Comparison of ENCODE assay signal across 18 mouse cellular contexts in genomic region chr13:104655137-104655536, GRCm38 (mm10).
DNase-seq lines count a peak whose midpoint lies in the region; ATAC-seq and TF ChIP-seq lines count a peak whose summit lies in the region.
"Had no signal": no experiment of that assay in that cellular context is flagged by ENCODE, and none has a peak within 500 bp of the region (broad histone marks: within the 10 kb centered on the region; RNA-seq: fewer than 3 reads in every experiment).

No protein-coding gene starts in this region.

- TF ChIP-seq CTCF in forebrain, postnatal 0 days (IDR thresholded peaks at IDR 0.05; ENCODE audit: low read depth), result no peak
- TF ChIP-seq CTCF in lung, embryonic 14.5 days (IDR thresholded peaks at IDR 0.05; ENCODE audit: low read depth), result no peak

- no peaks in the 10 kb centered on the region for H3K27me3 ChIP-seq in forebrain, postnatal 0 days (ENCODE audit: insufficient read depth, low read length)
- no peaks in the 10 kb centered on the region for H3K27me3 ChIP-seq in forebrain, embryonic 10.5 days (ENCODE audit: poor library complexity, severe bottlenecking)
- H3K27me3 ChIP-seq in lung, embryonic 14.5 days (ENCODE audit: insufficient read depth, low read length), result no peaks in the 10 kb centered on the region
- H3K27me3 ChIP-seq: heart, embryonic 15.5 days; limb, embryonic 15.5 days; midbrain, embryonic 13.5 days; neural tube, embryonic 12.5 days had no signal

- no peaks in the 10 kb centered on the region for H3K9me3 ChIP-seq in forebrain, postnatal 0 days (ENCODE audit: low read length)
- H3K9me3 ChIP-seq in forebrain, embryonic 10.5 days, result no peaks in the 10 kb centered on the region
- no peaks in the 10 kb centered on the region for H3K9me3 ChIP-seq in lung, embryonic 14.5 days (ENCODE audit: low read depth, low read length)
- H3K9me3 ChIP-seq: heart, embryonic 15.5 days; limb, embryonic 15.5 days; midbrain, embryonic 13.5 days; neural tube, embryonic 12.5 days had no signal

- no peak overlapping the region for H3K9ac ChIP-seq in forebrain, postnatal 0 days
- no peak overlapping the region for H3K9ac ChIP-seq in lung, embryonic 14.5 days
- H3K9ac ChIP-seq: heart, embryonic 15.5 days; limb, embryonic 15.5 days; midbrain, embryonic 13.5 days; neural tube, embryonic 12.5 days had no signal

- peak; percentile 21 for DNase-seq in forebrain, postnatal 0 days
- DNase-seq in forebrain, embryonic 10.5 days (ENCODE audit: extremely low spot score, low spot score), result no peak
- DNase-seq in lung, embryonic 14.5 days, result peak; percentile 28
- DNase-seq in lung, postnatal 36 days, result no peak
- DNase-seq in cerebellum, adult 18-20 months, result peak; percentile 23 to 26
- peak; percentile 61 for DNase-seq in fibroblast of lung, adult 2 months (ENCODE audit: low read depth)
- DNase-seq in ovary, postnatal 14 days (ENCODE audit: low spot score), result no peak
- no peak for DNase-seq in kidney, adult 11 months
- DNase-seq: adrenal gland, adult 2 months; heart, adult 18-20 months; kidney, adult 8-10 months; lung, adult 2 months; right cerebral cortex, adult 18-20 months; thymus, postnatal 14 days had no signal

- no peak; the same call in 1 of the 2 replicates for ATAC-seq in forebrain, postnatal 0 days
- peak; percentile 41; the same call in 1 of the 2 replicates for ATAC-seq in lung, embryonic 14.5 days (ENCODE audit: insufficient read depth)
- ATAC-seq: midbrain, embryonic 13.5 days had no signal

- no peak overlapping the region for H3K4me2 ChIP-seq in forebrain, postnatal 0 days (ENCODE audit: low read depth)
- no peak overlapping the region for H3K4me2 ChIP-seq in lung, embryonic 14.5 days
- H3K4me2 ChIP-seq: heart, embryonic 15.5 days; limb, embryonic 15.5 days; midbrain, embryonic 13.5 days; neural tube, embryonic 12.5 days had no signal

- 30% methylated on average over 3 of the region's 3 CpGs for WGBS in forebrain, postnatal 0 days
- WGBS in forebrain, embryonic 10.5 days, result 89% methylated on average over 3 of the region's 3 CpGs
- WGBS in lung, embryonic 14.5 days, result 48% methylated on average over 3 of the region's 3 CpGs

- no peaks in the 10 kb centered on the region for H3K4me1 ChIP-seq in forebrain, postnatal 0 days (ENCODE audit: insufficient read depth)
- peaks cover 2% of the 10 kb centered on the region; the same call in 1 of the 2 replicates for H3K4me1 ChIP-seq in forebrain, embryonic 10.5 days
- H3K4me1 ChIP-seq in lung, embryonic 14.5 days (ENCODE audit: insufficient read depth), result no peaks in the 10 kb centered on the region
- H3K4me1 ChIP-seq: heart, embryonic 15.5 days; limb, embryonic 15.5 days; midbrain, embryonic 13.5 days; neural tube, embryonic 12.5 days had no signal

- H3K36me3 ChIP-seq in forebrain, postnatal 0 days (ENCODE audit: insufficient read depth), result no peaks in the 10 kb centered on the region
- peaks cover 7% of the 10 kb centered on the region for H3K36me3 ChIP-seq in forebrain, embryonic 10.5 days (replicated peaks)
- no peaks in the 10 kb centered on the region for H3K36me3 ChIP-seq in lung, embryonic 14.5 days (ENCODE audit: insufficient read depth)

- no peak overlapping the region for H3K27ac ChIP-seq in forebrain, postnatal 0 days (ENCODE audit: low read depth, low read length)
- no peak overlapping the region for H3K27ac ChIP-seq in forebrain, embryonic 10.5 days
- H3K27ac ChIP-seq in lung, embryonic 14.5 days (ENCODE audit: low read depth), result no peak overlapping the region
- H3K27ac ChIP-seq: heart, embryonic 15.5 days; limb, embryonic 15.5 days; midbrain, embryonic 13.5 days; neural tube, embryonic 12.5 days had no signal

- no peak overlapping the region for H3K4me3 ChIP-seq in forebrain, postnatal 0 days (ENCODE audit: low read depth, low read length)
- no peak overlapping the region for H3K4me3 ChIP-seq in forebrain, embryonic 10.5 days
- no peak overlapping the region for H3K4me3 ChIP-seq in lung, embryonic 14.5 days (ENCODE audit: low read depth, low read length)
- H3K4me3 ChIP-seq: heart, embryonic 15.5 days; limb, embryonic 15.5 days; midbrain, embryonic 13.5 days; neural tube, embryonic 12.5 days had no signal

Comparison
In these comparisons a context has a peak if more than half of its experiments do, and no peak if none do; other contexts are left out.
1. DNase-seq: peak in forebrain, postnatal 0 days (single experiment), lung, embryonic 14.5 days (single experiment), cerebellum, adult 18-20 months (2 of 2) and fibroblast of lung, adult 2 months (single experiment); none in forebrain, embryonic 10.5 days (single experiment), lung, postnatal 36 days (single experiment), ovary, postnatal 14 days (single experiment) and kidney, adult 11 months (single experiment).